Mouse (Mus musculus): ENCODE measurements around the gene Steap3. TPM values are rescaled to one million over a fixed set of nuclear protein-coding genes. Genes with fewer than 3 reads are reported as not detected.

Gene Steap3
- polyA plus RNA-seq, 1 experiment from 2014 or later = 19.3 TPM

DNA sequence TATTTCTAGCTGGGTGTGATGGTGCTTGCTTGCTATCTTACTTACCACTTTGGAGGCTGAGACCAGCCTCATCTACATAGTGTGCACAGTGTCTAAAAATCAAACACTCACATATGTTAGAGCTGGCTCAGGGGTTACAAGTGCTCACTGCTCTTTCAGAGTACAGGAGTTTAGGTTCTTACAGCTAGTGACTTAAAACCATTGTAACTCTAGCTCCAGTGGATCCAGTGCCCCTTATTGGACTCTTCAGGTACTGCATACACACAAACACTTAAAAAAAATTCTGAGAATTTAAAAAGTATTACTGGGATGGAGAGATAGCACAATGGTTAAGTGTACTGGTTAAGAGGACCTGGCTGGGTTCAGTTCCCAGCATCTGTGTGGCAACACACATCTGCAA lies 125.5 kb downstream of the Steap3 start:
- ATAC-seq (ENCODE audit: insufficient number of reproducible peaks, insufficient read depth, low FRiP score, low read depth) = no peak
- peaks cover 2 to 4% of the 10 kb centered on the region in 2 experiments; a peak in 3 of 4 replicates for H3K4me1 ChIP-seq (ENCODE audit: control insufficient read depth in 2 of 2, insufficient read depth in 2 of 2, low read length in 2 of 2)

DNA sequence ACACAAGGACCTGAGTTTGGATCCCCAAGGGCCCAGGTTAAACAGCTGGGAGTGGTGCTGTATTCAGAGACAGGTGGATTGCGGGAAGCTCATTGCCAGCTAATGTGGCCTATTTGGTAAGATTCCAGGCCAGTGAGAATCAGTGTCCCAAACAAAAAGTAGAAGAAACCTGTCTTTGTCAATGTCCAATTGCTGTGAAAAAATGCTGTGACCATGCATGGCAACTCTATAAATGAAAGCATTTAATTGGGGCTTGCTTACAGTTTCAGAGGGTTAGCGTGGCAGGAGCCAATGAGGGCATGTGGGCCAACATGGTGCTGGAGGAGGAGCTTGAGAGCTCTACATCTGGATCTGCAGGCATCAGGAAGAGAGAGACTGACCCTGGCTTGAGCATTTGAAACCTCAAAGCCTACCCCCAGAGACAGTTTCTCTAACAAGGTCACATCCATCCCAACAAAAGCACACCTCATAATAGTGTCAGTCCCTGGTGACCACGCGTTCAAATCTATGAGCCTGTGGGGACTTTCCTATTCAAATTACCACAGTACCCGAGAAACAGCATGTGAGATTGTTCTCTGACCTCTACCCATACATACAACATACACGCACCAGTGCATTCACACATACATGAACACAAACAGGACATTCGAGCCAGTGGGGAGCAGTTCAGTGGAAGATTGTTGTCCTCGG lies 126.8 kb downstream of the Steap3 start:
- no peak for ATAC-seq (ENCODE audit: insufficient number of reproducible peaks, insufficient read depth, low FRiP score, low read depth)
- 84% methylated on average over 8 of the region's 8 CpGs for WGBS
- H3K27me3 ChIP-seq (ENCODE audit: control insufficient read depth, insufficient read depth, low read length) = no peaks in the 10 kb centered on the region
- H3K36me3 ChIP-seq (ENCODE audit: control insufficient read depth, insufficient read depth, low read length) = no peaks in the 10 kb centered on the region
- peaks cover 2 to 4% of the 10 kb centered on the region in 2 experiments; a peak in 3 of 4 replicates for H3K4me1 ChIP-seq (ENCODE audit: control insufficient read depth in 2 of 2, insufficient read depth in 2 of 2, low read length in 2 of 2)
- no peak overlapping the region for H3K4me2 ChIP-seq (ENCODE audit: low read length)
- no peaks in the 10 kb centered on the region for H3K9me3 ChIP-seq (ENCODE audit: control insufficient read depth, low read length)
- no peak overlapping the region for H3K4me3 ChIP-seq (ENCODE audit: control insufficient read depth in 1 of 2, insufficient read depth in 1 of 2, low read depth in 1 of 2, low read length in 2 of 2)
- H3K27ac ChIP-seq (replicated peaks in 1 of 2; ENCODE audit: control insufficient read depth in 1 of 2, insufficient read depth in 1 of 2, low read depth in 2 of 2, low read length in 2 of 2) = no peak overlapping the region
- no peak overlapping the region for H3K9ac ChIP-seq (ENCODE audit: low read length)

More for the DNA sequence above, 125.5 kb downstream of the Steap3 start:
- H3K27ac ChIP-seq (replicated peaks in 1 of 2; ENCODE audit: control insufficient read depth in 1 of 2, insufficient read depth in 1 of 2, low read depth in 2 of 2, low read length in 2 of 2) = no peak overlapping the region
- no peak overlapping the region for H3K4me2 ChIP-seq (ENCODE audit: low read length)
- no peak overlapping the region for H3K9ac ChIP-seq (ENCODE audit: low read length)
- H3K36me3 ChIP-seq (ENCODE audit: control insufficient read depth, insufficient read depth, low read length) = no peaks in the 10 kb centered on the region
- H3K27me3 ChIP-seq (ENCODE audit: control insufficient read depth, insufficient read depth, low read length) = no peaks in the 10 kb centered on the region
- no peak overlapping the region for H3K4me3 ChIP-seq (ENCODE audit: control insufficient read depth in 1 of 2, insufficient read depth in 1 of 2, low read depth in 1 of 2, low read length in 2 of 2)
- H3K9me3 ChIP-seq (ENCODE audit: control insufficient read depth, low read length) = no peaks in the 10 kb centered on the region

DNA sequence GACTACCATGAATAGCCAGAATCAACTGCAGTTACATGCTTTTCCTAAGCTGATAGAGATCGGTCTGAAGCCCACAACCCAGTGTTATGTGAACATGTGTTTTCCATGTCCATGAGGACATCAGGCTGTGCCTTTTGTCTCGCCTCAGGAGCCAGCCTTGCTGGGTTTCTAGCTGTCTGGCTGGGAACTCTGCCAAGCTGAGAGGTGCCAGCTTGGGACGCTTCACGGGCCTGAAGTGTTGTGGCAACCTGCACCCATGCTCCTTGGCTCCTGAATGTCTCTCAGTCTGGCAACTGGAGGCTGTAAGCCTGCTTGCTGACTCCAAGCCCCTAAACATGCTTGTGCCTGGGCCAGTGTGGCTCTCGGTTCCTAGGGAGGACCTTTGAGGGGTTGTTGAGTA lies 130.0 kb downstream of the Steap3 start:
- Histone ChIP-seq H3K9ac (ENCODE audit: low read length) (no peak overlapping the region), H3K4me2 (ENCODE audit: low read length) (no peak overlapping the region), H3K9me3 (ENCODE audit: control insufficient read depth, low read length) (no peaks in the 10 kb centered on the region), H3K4me1 (ENCODE audit: control insufficient read depth in 2 of 2, insufficient read depth in 2 of 2, low read length in 2 of 2) (peaks cover 2 to 4% of the 10 kb centered on the region in 2 experiments; a peak in 3 of 4 replicates), H3K4me3 (ENCODE audit: control insufficient read depth in 1 of 2, insufficient read depth in 1 of 2, low read depth in 1 of 2, low read length in 2 of 2) (no peak overlapping the region), H3K36me3 (ENCODE audit: control insufficient read depth, insufficient read depth, low read length) (no peaks in the 10 kb centered on the region), H3K27ac (replicated peaks in 1 of 2; ENCODE audit: control insufficient read depth in 1 of 2, insufficient read depth in 1 of 2, low read depth in 2 of 2, low read length in 2 of 2) (no peak overlapping the region), H3K27me3 (ENCODE audit: control insufficient read depth, insufficient read depth, low read length) (no peaks in the 10 kb centered on the region)
- no peak for ATAC-seq (ENCODE audit: insufficient number of reproducible peaks, insufficient read depth, low FRiP score, low read depth)
- WGBS = 45% methylated on average over 5 of the region's 5 CpGs

Other genes starting within 250 kb of the Steap3 start
- gene Tmem37, start 198.6 kb downstream of the Steap3 start, polyA plus RNA-seq (2014; fragmentation: Nextera tagmentation; extraction: Ambion mirVana) = 15.1 and 15.7 TPM in 2 replicates
- gene Dbi, start 151.6 kb downstream of the Steap3 start, polyA plus RNA-seq (2014; fragmentation: Nextera tagmentation; extraction: Ambion mirVana) = 768 and 775 TPM in 2 replicates
- gene 3110009E18Rik, start 151.5 kb downstream of the Steap3 start, polyA plus RNA-seq (2014; fragmentation: Nextera tagmentation; extraction: Ambion mirVana) = 11.1 and 12.4 TPM in 2 replicates
- gene C1ql2, start 67.9 kb upstream of the Steap3 start, polyA plus RNA-seq (2014; fragmentation: Nextera tagmentation; extraction: Ambion mirVana) = not detected in 2 replicates
- gene Marco, start 232.3 kb upstream of the Steap3 start, polyA plus RNA-seq (2014; fragmentation: Nextera tagmentation; extraction: Ambion mirVana) = 0.22 TPM in 1 of 2 replicates, not detected in the other